Mouse (Mus musculus) E14TG2a.4 (cell line): Measurements from ENCODE around the gene Hydin.

Experiments
- CTCF ChIP-seq: conservative IDR thresholded peaks from 2 replicates; pipeline ENCODE4 v1.5.1; 2014; ENCODE audit warnings: low read length
- NANOG ChIP-seq: IDR thresholded peaks from 2 replicates; pipeline ENCODE4 v1.6.1; 2014; ENCODE audit warnings: borderline replicate concordance, low read length, mixed read lengths
- POU5F1 ChIP-seq: IDR thresholded peaks from 2 replicates; pipeline ENCODE4 v1.6.1; 2014; ENCODE audit warnings: low read length, borderline replicate concordance

- TF ChIP-seq CTCF (peak; percentile 64), POU5F1 (no peak), NANOG (no peak)
These were observed 362.7 kb downstream of the Hydin start for GRCm38 (mm10) chr8:110629245-110630063.
